Mouse (Mus musculus): Measurements from ENCODE around the gene Gm3880. TPM values are rescaled to one million over a fixed set of nuclear protein-coding genes. Genes with fewer than 3 reads are reported as not detected.
"Not testable (repeated sequence)": the region's sequence is repeated elsewhere in the genome, so short reads cannot be mapped to it uniquely, and the experiment has no call there.

The Gm3880 gene
- polyA plus RNA-seq (2016; fragmentation: Nextera tagmentation; extraction: Ambion mirVana): not detected in 2 replicates

DNA sequence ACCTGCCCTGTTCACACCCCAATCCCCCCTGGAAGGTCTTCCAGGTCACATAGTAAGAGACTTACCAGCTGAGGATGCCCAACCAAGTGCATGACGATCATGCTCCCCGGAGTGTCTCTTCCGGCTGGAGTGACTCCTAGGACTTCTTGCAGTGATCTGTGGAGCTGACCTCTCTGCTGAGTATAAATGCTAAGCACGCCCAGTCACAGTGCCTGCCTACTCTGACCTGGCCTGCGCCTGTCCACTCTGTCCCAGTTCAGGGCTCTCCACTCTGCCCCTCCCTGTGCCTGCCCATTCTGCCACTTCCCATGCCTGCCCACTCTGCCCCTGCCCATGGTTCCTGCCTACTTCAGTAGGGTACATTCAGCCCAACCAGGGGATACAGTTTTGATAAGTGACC lies at the start of gene Gm3880:
Gene Gm3880 (minus strand): TSS at position 101 of the 400 bp plus-strand sequence.
- 89% methylated on average over 5 of the region's 5 CpGs for WGBS
- ATAC-seq (ENCODE audit: low FRiP score, low read depth): not testable (repeated sequence)

DNA sequence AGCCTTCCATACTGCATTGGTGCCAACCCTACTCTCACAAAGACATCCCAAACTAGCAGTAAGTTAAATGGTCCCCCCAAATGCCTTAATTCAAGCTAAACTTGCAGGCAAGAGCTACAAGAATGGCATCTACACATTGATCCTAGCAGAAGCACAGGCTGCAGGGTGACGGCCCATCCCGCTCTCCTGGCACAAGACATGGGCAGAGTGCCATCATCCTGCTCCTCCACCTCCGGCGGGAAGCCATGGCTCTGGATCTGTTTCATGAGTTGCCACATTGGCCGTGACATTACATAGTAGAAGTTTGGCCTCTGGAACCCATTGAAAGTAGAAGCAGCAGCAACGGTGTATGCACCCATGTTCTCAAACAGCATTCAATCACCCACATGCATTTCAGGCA lies 37.5 kb upstream of the Gm3880 start:
- H3K9ac ChIP-seq; ATAC-seq (ENCODE audit: low FRiP score, low read depth); H3K4me2 ChIP-seq (replicated peaks); H3K27me3 ChIP-seq (replicated peaks); H3K36me3 ChIP-seq; H3K9me3 ChIP-seq; H3K27ac ChIP-seq; H3K4me3 ChIP-seq; H3K4me1 ChIP-seq: not testable (repeated sequence)
- 95% methylated on average over 6 of the region's 6 CpGs for WGBS

More for the DNA sequence above, at the start of gene Gm3880:
- H3K4me3 ChIP-seq; H3K9ac ChIP-seq; H3K4me1 ChIP-seq; H3K4me2 ChIP-seq (replicated peaks); H3K27me3 ChIP-seq (replicated peaks); H3K27ac ChIP-seq; H3K9me3 ChIP-seq; H3K36me3 ChIP-seq: not testable (repeated sequence)

DNA sequence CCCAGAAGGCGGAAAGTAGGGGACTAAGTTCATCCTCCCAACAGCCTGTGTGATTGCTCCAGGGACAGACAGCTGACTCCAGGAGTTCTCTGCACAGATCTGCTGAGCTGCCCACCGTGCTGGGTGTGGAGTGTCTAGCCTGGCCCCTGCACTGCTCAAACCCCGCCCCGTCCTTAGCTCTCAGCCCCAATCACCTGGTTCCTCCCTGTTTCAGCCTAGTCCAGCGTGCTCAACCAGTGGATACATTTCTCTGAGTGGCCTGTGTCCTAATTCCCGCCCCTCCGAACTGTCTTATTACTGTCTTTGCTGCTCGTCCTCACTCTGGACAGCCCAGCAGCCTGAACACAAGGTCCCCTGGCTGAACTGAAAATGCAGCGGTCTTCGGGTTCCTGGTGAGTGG lies 20.8 kb upstream of the Gm3880 start, which contains the start of the genes Gm9112 and Dmrtc1b:
Gene Gm9112 (minus strand): TSS at position 101 of the 400 bp plus-strand sequence.
Gene Dmrtc1b (plus strand): TSS at position 331 of the 400 bp plus-strand sequence.
- H3K27ac ChIP-seq; H3K4me2 ChIP-seq (replicated peaks); H3K9ac ChIP-seq; H3K36me3 ChIP-seq; H3K4me3 ChIP-seq; H3K9me3 ChIP-seq; H3K4me1 ChIP-seq; ATAC-seq (ENCODE audit: low FRiP score, low read depth); H3K27me3 ChIP-seq (replicated peaks): not testable (repeated sequence)
- WGBS: 85% methylated on average over 10 of the region's 10 CpGs

DNA sequence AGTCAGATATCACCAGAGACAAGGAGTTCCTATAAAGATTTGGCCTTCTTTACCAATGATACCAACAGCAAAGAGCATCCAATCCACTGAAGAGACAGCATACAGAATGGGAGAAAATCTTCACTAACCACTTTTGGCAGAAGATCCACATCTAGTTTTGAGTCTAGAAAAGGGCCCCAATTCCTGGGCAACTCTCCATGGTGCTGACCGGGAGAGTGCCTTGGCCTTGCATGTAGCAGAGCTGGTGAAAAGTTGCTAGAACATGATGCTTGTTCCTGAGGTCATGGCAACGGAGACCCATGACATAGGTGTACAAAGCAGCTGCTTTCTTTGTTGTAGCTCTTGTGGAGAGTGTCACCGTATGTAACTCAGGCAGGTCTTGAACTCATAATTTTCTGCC lies 13.9 kb upstream of the Gm3880 start:
- not testable (repeated sequence) for H3K4me3 ChIP-seq; H3K9ac ChIP-seq; H3K9me3 ChIP-seq; H3K36me3 ChIP-seq; H3K27me3 ChIP-seq (replicated peaks); H3K4me1 ChIP-seq; H3K27ac ChIP-seq; ATAC-seq (ENCODE audit: low FRiP score, low read depth); H3K4me2 ChIP-seq (replicated peaks)
- WGBS: 78% methylated on average over 3 of the region's 3 CpGs

DNA sequence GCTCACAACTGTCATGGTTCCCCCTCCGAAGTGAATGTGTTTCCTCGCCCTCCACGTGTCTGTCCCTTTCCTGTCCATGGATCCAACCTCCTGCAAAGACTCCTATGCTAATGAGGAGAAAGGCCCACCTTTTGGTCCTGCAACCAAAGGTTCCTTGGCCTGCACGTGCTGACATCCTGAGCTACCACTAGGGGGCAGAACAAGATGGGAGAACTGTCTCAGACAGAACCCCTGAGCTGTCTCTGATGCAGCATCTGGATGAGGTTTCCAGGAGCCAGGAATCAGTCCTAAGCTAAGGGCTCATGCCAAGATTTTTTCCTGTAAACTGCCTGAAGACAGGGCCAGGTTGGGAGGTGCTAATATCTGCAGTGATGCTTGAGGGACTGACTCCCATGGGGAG lies 2.5 kb upstream of the Gm3880 start:
- 29% methylated on average over 4 of the region's 4 CpGs for WGBS
- not testable (repeated sequence) for H3K4me2 ChIP-seq (replicated peaks); H3K9me3 ChIP-seq; H3K27me3 ChIP-seq (replicated peaks); H3K4me1 ChIP-seq; H3K36me3 ChIP-seq; H3K9ac ChIP-seq; H3K27ac ChIP-seq; H3K4me3 ChIP-seq
- ATAC-seq (ENCODE audit: low FRiP score, low read depth): 0 out of 2 replicates have a peak, but pooled peaks have one; percentile 37

DNA sequence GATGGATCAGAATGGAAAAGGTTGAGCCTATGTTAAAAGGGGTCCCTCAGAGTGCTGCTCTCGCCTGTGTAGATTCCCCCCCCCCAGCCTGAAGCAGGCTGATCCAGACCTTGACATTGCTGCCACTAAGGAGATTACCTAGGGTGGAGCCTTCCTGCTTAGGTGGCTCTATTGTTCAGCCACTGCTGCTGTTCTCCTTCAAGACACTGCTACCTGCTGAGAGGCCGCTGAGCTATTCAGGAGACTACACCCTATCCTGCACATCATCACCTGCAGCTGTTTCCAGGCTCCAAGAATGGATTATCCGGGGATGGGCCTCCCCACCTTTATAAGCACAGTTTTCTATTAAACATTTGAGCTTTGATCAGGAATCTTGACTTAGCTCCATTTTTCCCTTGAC lies 2.1 kb downstream of the Gm3880 start:
- H3K36me3 ChIP-seq; H3K9ac ChIP-seq; H3K27me3 ChIP-seq (replicated peaks); ATAC-seq (ENCODE audit: low FRiP score, low read depth); H3K4me3 ChIP-seq; H3K4me2 ChIP-seq (replicated peaks); H3K27ac ChIP-seq; H3K4me1 ChIP-seq; H3K9me3 ChIP-seq: not testable (repeated sequence)
- WGBS: 59% methylated on average over 3 of the region's 3 CpGs

DNA sequence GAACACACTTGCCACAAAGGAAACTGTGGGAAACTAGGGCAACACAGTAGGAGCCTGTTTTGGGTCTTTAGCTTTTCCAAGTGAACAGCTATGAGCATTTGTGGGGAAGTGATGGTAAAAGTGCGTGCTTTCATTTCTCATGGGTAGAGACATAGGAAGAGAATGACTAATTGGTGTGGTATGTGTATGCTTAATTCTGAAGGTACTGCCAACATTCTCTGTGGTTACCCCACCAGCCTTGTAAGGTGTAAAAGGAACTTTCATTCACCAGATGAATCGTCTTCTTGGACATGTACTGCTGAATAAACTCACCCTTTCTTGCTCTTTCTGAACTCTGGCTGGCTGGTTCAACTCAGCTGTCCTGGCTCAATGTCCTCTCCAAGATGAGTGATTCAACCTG lies 20.1 kb downstream of the Gm3880 start:
- ATAC-seq (ENCODE audit: low FRiP score, low read depth): no peak
- WGBS: 75% methylated on average over 2 of the region's 2 CpGs
- H3K27ac ChIP-seq: no peak overlapping the region

DNA sequence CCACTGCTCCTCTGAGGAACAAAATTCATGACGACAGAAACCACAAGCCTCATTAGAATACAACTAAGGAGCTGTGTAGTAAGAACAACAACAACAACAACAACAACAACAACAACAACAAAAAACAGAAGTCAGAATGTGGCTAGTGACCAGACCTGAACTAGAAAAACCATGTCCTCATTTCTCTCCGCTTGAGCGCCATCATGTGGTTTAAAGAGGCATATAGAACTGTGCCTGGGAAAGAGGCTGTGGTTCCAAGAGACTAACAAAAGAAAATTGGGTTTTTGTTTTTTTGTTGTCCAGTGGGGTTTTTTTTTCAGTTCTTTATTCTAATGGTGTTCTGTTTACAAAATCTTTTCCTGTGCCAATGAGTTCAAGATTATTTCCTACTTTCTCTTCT lies 26.1 kb downstream of the Gm3880 start:
- 20% methylated on average over 3 of the region's 3 CpGs for whole genome bisulfite sequencing
- Histone ChIP-seq H3K9me3 (no peaks in the 10 kb centered on the region), H3K4me2 (replicated peaks) (no peak overlapping the region), H3K27ac (no peak overlapping the region), H3K27me3 (replicated peaks) (no peaks in the 10 kb centered on the region), H3K4me1 (no peaks in the 10 kb centered on the region), H3K4me3 (no peak overlapping the region), H3K36me3 (no peaks in the 10 kb centered on the region), H3K9ac (no peak overlapping the region)
- no peak for ATAC-seq (ENCODE audit: low FRiP score, low read depth)

More for the DNA sequence above, 20.1 kb downstream of the Gm3880 start:
- Histone ChIP-seq H3K4me3 (no peak overlapping the region), H3K4me2 (replicated peaks) (no peak overlapping the region), H3K4me1 (no peaks in the 10 kb centered on the region), H3K9ac (no peak overlapping the region), H3K9me3 (no peaks in the 10 kb centered on the region), H3K27me3 (replicated peaks) (no peaks in the 10 kb centered on the region), H3K36me3 (no peaks in the 10 kb centered on the region)

DNA sequence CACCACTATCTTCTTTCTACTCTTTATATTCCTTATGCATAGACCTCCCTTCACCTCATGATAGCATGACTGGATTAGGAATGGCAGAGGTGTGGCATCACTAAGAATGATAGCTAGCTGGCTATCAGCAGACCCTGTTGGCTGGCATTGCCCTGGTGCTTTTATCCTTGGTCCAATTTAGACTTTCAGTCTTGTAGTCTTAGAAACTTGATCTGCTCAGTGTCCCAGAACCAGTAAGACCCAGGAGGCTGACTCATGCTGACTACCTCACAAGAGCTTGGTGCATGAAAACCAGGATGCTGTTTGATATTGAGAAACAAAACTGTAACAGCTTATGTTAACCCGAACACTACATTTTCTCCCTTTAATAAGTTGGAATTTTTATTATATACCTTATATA lies 41.1 kb downstream of the Gm3880 start:
- Histone ChIP-seq H3K27me3 (replicated peaks) (peaks cover 15% of the 10 kb centered on the region), H3K36me3 (no peaks in the 10 kb centered on the region), H3K9ac (no peak overlapping the region), H3K4me3 (no peak overlapping the region), H3K9me3 (no peaks in the 10 kb centered on the region), H3K4me1 (no peaks in the 10 kb centered on the region), H3K4me2 (replicated peaks) (no peak overlapping the region), H3K27ac (no peak overlapping the region)
- no peak for ATAC-seq (ENCODE audit: low FRiP score, low read depth)
- 74% methylated on average over 1 of the region's 1 CpGs for WGBS

DNA sequence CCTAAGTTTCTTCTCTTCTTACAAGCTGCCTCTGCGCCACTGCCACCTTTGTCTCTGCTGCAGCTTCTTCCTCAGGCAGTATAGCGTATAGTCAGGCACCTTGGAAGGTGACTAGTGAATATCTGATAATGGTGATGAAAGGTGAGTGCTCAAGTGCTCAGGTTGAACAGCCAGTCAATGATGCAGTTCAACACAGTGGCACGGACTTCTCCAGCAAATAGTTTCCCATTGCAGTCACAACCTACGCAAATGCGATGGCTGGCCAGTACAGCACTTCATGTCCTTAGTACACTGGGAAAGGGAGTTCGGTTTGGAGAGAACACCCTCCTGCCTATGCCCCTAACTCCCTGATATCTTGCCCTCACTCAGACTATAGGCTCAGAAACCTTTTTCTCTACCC lies 41.6 kb downstream of the Gm3880 start:
- H3K4me3 ChIP-seq: no peak overlapping the region
- peaks cover 15% of the 10 kb centered on the region for H3K27me3 ChIP-seq (replicated peaks)
- no peaks in the 10 kb centered on the region for H3K4me1 ChIP-seq
- 53% methylated on average over 6 of the region's 6 CpGs for WGBS
- H3K36me3 ChIP-seq: no peaks in the 10 kb centered on the region
- no peak overlapping the region for H3K27ac ChIP-seq
- no peak overlapping the region for H3K9ac ChIP-seq
- no peak for ATAC-seq (ENCODE audit: low FRiP score, low read depth)
- no peaks in the 10 kb centered on the region for H3K9me3 ChIP-seq
- H3K4me2 ChIP-seq (replicated peaks): peak overlapping the region; percentile 62

DNA sequence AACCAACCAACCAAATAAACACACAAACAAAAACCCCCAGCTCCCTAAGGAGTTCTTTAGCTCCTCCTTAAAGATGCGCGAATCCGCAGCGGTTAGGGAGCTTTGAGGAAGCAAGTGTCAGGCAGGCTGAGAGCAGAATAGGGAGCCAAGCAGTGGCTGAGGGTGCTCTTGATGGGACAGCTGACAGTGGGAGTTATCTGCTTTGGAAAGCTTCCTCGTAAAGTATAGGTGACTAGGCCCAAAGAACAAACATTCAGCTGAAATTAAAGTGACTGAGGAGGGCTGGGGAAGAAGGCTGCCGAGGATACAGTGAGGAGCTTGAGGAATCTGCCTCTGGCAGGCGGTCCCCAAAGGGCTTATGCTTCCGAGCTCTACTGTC lies 42.2 kb downstream of the Gm3880 start:
- Histone ChIP-seq H3K4me2 (replicated peaks) (peak overlapping the region; percentile 62), H3K36me3 (no peaks in the 10 kb centered on the region), H3K9me3 (no peaks in the 10 kb centered on the region), H3K4me3 (peak overlapping the region; percentile 50), H3K27ac (no peak overlapping the region), H3K9ac (no peak overlapping the region), H3K4me1 (no peaks in the 10 kb centered on the region), H3K27me3 (replicated peaks) (peaks cover 15% of the 10 kb centered on the region)
- peak; percentile 56; the same call in 1 of the 2 replicates for ATAC-seq (ENCODE audit: low FRiP score, low read depth)
- 19% methylated on average over 8 of the region's 8 CpGs for WGBS

DNA sequence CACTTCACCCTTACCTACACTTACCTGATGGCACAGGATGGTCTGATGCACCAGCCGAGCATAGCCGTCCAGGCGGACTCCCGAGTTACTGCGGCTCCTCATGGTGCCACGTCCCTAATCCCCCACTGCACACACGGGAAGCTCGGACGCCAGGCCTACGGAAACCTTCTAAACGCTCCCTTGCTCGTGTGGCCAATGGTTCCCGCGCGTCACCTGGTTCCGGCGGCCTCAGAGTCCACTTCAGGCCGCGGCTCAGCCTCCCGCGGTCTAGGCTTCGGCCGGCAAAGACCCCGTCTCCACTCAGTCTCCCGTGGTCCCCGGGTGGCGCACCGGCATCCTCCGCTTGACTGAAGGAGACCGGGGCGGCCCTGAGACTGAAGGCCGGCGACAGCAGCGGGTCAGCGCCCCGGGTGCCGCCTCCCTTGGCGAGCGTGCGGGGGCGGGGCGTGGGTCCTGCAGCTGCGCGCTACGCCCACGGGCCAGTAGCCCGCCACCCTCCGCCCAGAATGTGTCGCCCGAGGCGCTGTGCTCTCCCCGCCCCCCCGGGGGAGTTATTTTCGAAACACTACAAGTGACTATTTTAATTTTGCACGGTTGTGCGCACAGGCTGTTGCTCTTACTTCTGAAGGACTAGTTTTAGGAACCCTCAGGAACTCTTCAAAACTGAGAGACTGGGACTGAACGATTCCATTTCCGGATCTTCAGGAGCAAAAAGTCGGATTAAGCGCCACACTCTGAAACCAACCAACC lies 42.8 kb downstream of the Gm3880 start, which contains the start of gene Phka1:
Gene Phka1 (minus strand): TSS at position 424 of the 750 bp plus-strand sequence.
- WGBS: 23% methylated on average over 60 of the region's 60 CpGs
- peak within 1 kb of the TSS; percentile 50 for H3K4me3 ChIP-seq
- peak within 1 kb of the TSS; percentile 62 for H3K4me2 ChIP-seq (replicated peaks)
- H3K27ac ChIP-seq: no peak within 1 kb of the TSS
- H3K27me3 ChIP-seq (replicated peaks): peaks cover 15% of the 10 kb centered on the region
- H3K36me3 ChIP-seq: no peaks in the 10 kb centered on the region
- H3K4me1 ChIP-seq: no peaks in the 10 kb centered on the region
- H3K9ac ChIP-seq: peak within 1 kb of the TSS; percentile 48; the same call in 1 of the 2 replicates
- peak; percentile 84 for ATAC-seq (ENCODE audit: low FRiP score, low read depth)
- H3K9me3 ChIP-seq: no peaks in the 10 kb centered on the region

Data from neural tube, embryonic 12.5 days (tissue).